Mouse (Mus musculus): ENCODE measurements around the gene Tmsb15l. TPM values are rescaled to one million over a fixed set of nuclear protein-coding genes. Genes with fewer than 3 reads are reported as not detected.

The Tmsb15l gene
- total and polyA plus RNA-seq, 3 experiments, result 0.52 to 2.4 (median 0.65) TPM

Other genes starting within 250 kb of the Tmsb15l start
- 100 to 1,000 TPM; 323 to 342 TPM for gene Morf4l2, start 233.2 kb downstream of the Tmsb15l start, total RNA-seq (2021)
- 10.3 and 10.5 TPM in 2 replicates for gene Morf4l2, start 233.2 kb downstream of the Tmsb15l start, polyA plus RNA-seq (2012; rRNA removed)
- under 1 TPM; 0.14 TPM for gene Glra4, start 196.7 kb downstream of the Tmsb15l start, total RNA-seq (2021)
- gene Glra4, start 196.7 kb downstream of the Tmsb15l start, polyA plus RNA-seq (2012; rRNA removed), result not detected in 2 replicates
- 1 to 10 TPM; 3.6 to 4.0 TPM for gene Plp1, start 154.2 kb downstream of the Tmsb15l start, total RNA-seq (2021)
- 3.0 and 4.6 TPM in 2 replicates for gene Plp1, start 154.2 kb downstream of the Tmsb15l start, polyA plus RNA-seq (2012; rRNA removed)
- under 1 TPM; 0.12 to 0.66 TPM for gene Rab9b, start 108.1 kb downstream of the Tmsb15l start, total RNA-seq (2021)
- gene Rab9b, start 108.1 kb downstream of the Tmsb15l start, polyA plus RNA-seq (2012; rRNA removed), result 0.08 and 0.11 TPM in 2 replicates
- gene H2bfm, start 49.5 kb downstream of the Tmsb15l start, total RNA-seq (2021), result not detected
- not detected in 2 replicates for gene H2bfm, start 49.5 kb downstream of the Tmsb15l start, polyA plus RNA-seq (2012; rRNA removed)
- 10 to 100 TPM; 15.2 to 22.7 TPM for gene Tmsb15b2, start 1.4 kb downstream of the Tmsb15l start, total RNA-seq (2021)
- not detected in 2 replicates for gene Tmsb15b2, start 1.4 kb downstream of the Tmsb15l start, polyA plus RNA-seq (2012; rRNA removed)
- 1 to 10 TPM in 1 of 2 experiments, under 1 TPM in 1; 0.89 to 7.3 TPM for gene Tmsb15b1, start within 50 bp of the Tmsb15l start, total RNA-seq (2021)
- gene Tmsb15b1, start within 50 bp of the Tmsb15l start, polyA plus RNA-seq (2012; rRNA removed), result not detected in 2 replicates
- 10 to 100 TPM in 1 of 2 experiments, 1 to 10 TPM in 1; 8.9 to 16.9 TPM for gene Zcchc18, start 16.3 kb upstream of the Tmsb15l start, total RNA-seq (2021)
- 1.7 and 2.8 TPM in 2 replicates for gene Zcchc18, start 16.3 kb upstream of the Tmsb15l start, polyA plus RNA-seq (2012; rRNA removed)
- gene Slc25a53, start 61.4 kb upstream of the Tmsb15l start, total RNA-seq (2021), result 1 to 10 TPM; 5.7 to 6.1 TPM
- gene Slc25a53, start 61.4 kb upstream of the Tmsb15l start, polyA plus RNA-seq (2012; rRNA removed), result 1.1 and 1.3 TPM in 2 replicates
- gene Fam199x, start 72.7 kb upstream of the Tmsb15l start, total RNA-seq (2021), result 1 to 10 TPM; 4.6 to 6.5 TPM
- 0.55 and 0.58 TPM in 2 replicates for gene Fam199x, start 72.7 kb upstream of the Tmsb15l start, polyA plus RNA-seq (2012; rRNA removed)
- not detected for gene Esx1, start 145.2 kb upstream of the Tmsb15l start, total RNA-seq (2021)
- gene Esx1, start 145.2 kb upstream of the Tmsb15l start, polyA plus RNA-seq (2012; rRNA removed), result not detected in 2 replicates

All from adrenal gland, adult 2 months (tissue).